Mouse (Mus musculus) small intestine, adult 10 weeks (tissue): Measurements from ENCODE around the gene Zfp459. TPM values are rescaled to one million over a fixed set of nuclear protein-coding genes. Genes with fewer than 3 reads are reported as not detected.

Experiments used
- polyA plus RNA-seq: library from polyadenylated mRNA; stranded (reverse); fragments of 350-450 nt; fragmentation: Illumina TruSeq; extraction: RNeasy Lipid Tissue Mini Kit (QIAGEN cat#74804); gene quantifications from one replicate; pipeline ENCODE4 v1.2.3, GENCODE M21; 2014; ENCODE audit warnings: low replicate concordance

Zfp459 gene
- polyA plus RNA-seq, result 6.3 TPM

GRCm38 (mm10) chr13:67421207-67421857 is at the start of gene Zfp459:
TSS of gene Zfp459 (minus strand) at chr13:67421418.

GRCm38 (mm10) chr13:67451172-67452020 is 30.2 kb upstream of the Zfp459 start, which contains the start of gene Zfp874a:
TSS of gene Zfp874a (minus strand) at chr13:67451624.

DNA sequence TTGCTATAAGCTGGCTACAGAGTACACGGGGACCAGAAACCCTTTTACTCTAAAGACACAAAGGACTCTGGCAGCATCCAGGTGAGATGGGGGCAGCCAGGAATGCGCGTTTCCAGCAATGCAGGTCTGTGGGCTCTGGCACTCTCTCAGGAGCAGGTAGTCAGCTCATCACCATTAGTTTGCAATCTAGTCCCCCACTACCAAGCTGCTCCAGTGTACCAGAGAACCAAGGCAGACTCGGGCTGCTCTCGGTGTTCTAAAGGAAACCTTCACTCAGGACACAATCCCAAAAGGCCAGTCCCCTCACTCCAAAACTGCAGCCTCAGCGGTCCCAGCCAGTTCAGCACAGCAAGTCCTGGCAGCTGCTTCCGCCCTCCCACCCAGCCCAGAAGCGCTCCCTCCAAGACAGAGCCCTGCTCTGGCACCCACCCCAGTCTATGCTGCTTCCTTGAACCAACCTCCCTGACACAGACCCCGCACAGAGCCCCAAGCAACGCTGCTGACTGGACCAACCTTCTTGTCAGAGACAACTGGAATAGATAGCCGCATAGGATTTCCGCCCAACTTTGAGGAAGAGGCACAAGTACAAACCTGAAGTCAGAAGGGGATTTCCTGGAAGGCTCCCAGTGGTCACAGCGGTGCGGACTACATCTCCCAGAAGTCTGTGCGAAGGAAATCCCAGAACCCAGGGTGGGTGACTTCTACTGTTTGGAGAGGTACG is 21.9 kb downstream of the Zfp459 start, which contains the start of gene Zfp429:
TSS of gene Zfp429 (minus strand) at position 637 of the 721 bp plus-strand sequence.

DNA sequence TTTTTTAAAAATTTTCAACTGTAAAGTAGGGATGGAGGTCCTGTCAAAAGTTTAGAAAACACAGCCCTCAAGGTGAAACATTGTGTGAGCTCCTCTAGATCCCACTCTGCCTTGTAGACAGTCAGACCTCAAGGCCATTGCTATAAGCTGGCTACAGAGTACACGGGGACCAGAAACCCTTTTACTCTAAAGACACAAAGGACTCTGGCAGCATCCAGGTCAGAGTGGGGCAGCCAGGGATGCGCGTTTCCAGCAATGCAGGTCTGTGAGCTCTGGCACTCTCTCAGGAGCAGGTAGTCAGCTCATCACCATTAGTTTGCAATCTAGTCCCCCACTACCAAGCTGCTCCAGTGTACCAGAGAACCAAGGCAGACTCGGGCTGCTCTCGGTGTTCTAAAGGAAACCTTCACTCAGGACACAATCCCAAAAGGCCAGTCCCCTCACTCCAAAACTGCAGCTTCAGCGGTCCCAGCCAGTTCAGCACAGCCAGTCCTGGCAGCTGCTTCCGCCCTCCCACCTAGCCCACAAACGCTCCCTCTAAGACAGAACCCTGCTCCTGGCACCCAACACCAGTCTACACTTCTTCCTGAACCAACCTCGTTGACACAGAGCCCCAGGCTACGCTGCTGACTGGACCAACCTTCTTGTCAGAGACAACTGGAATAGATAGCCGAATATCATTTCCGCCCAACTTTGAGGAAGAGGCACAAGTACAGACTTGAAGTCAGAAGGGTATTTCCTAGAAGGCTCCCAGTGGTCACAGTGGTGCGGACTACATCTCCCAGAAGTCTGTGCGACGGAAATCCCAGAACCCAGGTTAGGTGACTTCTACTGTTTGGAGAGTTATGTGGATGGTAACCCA is 45.9 kb downstream of the Zfp459 start, which contains the start of the genes Gm28041 and Zfp456:
TSS of gene Gm28041 (minus strand) at position 684 of the 862 bp plus-strand sequence.
TSS of gene Zfp456 (minus strand) at position 761 of the 862 bp plus-strand sequence.

DNA sequence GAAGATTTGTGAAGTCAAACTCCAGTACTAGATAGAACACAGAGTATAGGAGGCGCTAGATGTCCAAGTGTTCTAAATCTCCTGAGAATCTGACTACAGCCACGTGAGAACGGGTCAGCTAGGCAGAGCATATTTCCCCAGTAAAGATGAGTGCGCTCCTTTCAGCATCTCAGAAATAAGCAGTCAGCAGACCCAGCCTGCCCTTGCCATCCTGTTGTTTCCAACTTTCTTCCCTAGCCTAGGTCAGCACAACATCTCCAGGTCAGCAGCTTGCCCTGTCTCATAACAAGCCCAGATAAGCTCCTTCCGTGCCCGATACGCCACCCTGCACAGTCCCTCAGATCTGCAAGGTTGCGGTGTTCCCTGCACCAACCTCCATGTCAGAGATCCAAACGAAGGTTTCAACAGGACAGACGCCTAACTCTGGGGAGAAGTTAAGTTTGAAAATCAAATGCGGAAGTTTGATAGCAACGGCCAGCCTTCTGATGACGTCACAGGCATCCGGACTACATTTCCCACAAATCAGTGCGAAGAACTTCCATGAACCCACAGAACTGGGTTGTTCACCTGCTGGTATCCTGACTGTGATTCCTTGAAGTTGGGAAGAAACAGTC is 61.0 kb downstream of the Zfp459 start, which contains the start of the genes Gm28044 and Zfp953:
TSS of gene Gm28044 (minus strand) at position 406 of the 614 bp plus-strand sequence.
TSS of gene Zfp953 (minus strand) at position 475 of the 614 bp plus-strand sequence.

Other genes with a start within 250 kb of the Zfp459 start
- 19.0 TPM for gene Rsl1, start 248.2 kb downstream of the Zfp459 start, polyA plus RNA-seq
- gene Zfp455, start 226.9 kb downstream of the Zfp459 start, polyA plus RNA-seq, result 7.2 TPM
- gene Zfp458, start 143.0 kb downstream of the Zfp459 start, polyA plus RNA-seq, result 8.6 TPM
- gene Zfp457, start 114.9 kb downstream of the Zfp459 start, polyA plus RNA-seq, result 1.9 TPM
- 33.3 TPM for gene Zfp595, start 88.8 kb downstream of the Zfp459 start, polyA plus RNA-seq
- not detected for gene Gm28044, start 60.9 kb downstream of the Zfp459 start, polyA plus RNA-seq
- gene Zfp953, start 60.8 kb downstream of the Zfp459 start, polyA plus RNA-seq, result 19.8 TPM
- gene Gm28041, start 45.7 kb downstream of the Zfp459 start, polyA plus RNA-seq, result 1.0 TPM
- 12.1 TPM for gene Zfp456, start 45.6 kb downstream of the Zfp459 start, polyA plus RNA-seq
- 37.8 TPM for gene Zfp429, start 21.6 kb downstream of the Zfp459 start, polyA plus RNA-seq
- 37.0 TPM for gene Zfp874a, start 30.2 kb upstream of the Zfp459 start, polyA plus RNA-seq
- 24.8 TPM for gene Zfp874b, start 62.8 kb upstream of the Zfp459 start, polyA plus RNA-seq
- gene Zfp58, start 79.1 kb upstream of the Zfp459 start, polyA plus RNA-seq, result 25.0 TPM
- gene Gm26965, start 104.7 kb upstream of the Zfp459 start, polyA plus RNA-seq, result not detected
- gene Zfp87, start 104.8 kb upstream of the Zfp459 start, polyA plus RNA-seq, result 20.5 TPM
- 26.7 TPM for gene Zfp748, start 132.4 kb upstream of the Zfp459 start, polyA plus RNA-seq
- 36.9 TPM for gene Zfp729b, start 188.3 kb upstream of the Zfp459 start, polyA plus RNA-seq
- not detected for gene Gm49345, start 216.4 kb upstream of the Zfp459 start, polyA plus RNA-seq
- 31.2 TPM for gene Zfp729a, start 216.4 kb upstream of the Zfp459 start, polyA plus RNA-seq